Mouse (Mus musculus) cerebellum, postnatal 4 days (tissue): ENCODE results near the gene Cntnap1.

ENCODE experiments used
- DNase-seq, 2 experiments: peaks; one replicate each; pipeline ENCODE4 v3.0.0; 2022; ENCODE audit warnings: low spot score in 2 of 2, mixed read lengths in 1 of 2

The Cntnap1 gene

GRCm38 (mm10) chr11:101170811-101171610 is 688 bp downstream of the Cntnap1 start, which contains the start of gene Plekhh3:
Gene Plekhh3, minus strand, starts transcription at chr11:101171351.
- DNase-seq = peak; percentile 79 to 89

GRCm38 (mm10) chr11:101171721-101172433 is 1.6 kb downstream of the Cntnap1 start:
- no peak for DNase-seq

DNA sequence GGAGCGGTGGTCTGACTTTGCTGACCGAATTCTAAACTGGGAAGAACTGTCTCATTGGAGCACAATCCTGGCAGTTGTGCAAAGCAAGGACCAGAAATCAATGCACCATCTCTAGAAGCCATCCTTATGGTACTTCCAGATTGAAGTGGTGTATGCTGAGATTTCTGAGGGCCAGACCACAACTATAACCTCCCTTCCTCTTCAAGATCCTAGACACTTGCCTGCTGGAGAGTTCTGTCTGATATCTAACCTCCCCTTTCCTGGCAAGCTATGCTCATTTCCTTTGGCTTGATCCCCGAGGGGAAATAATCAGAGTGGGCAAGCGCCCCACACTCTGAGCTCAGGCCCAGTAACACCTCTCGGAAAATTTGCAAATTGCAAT is 2.1 kb downstream of the Cntnap1 start:
- DNase-seq = no peak

DNA sequence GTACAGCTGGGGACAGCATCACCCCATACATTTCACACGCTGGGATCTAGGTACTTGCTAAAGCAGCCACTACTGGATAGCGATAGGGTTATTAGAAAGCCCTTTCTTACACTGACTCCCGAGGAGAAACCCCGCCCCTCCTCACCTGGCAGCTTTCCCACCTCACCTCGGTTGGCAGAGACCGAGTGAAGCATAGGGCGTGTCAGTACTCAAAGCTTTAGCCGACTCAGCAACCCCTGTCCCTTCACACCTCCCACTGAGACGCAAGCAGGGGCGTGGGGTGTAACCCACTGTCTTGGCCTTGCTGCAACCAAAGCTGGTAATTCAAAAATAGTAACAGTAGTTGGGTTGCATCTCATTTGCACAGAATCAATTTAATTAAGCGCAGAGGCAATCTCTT is 2.8 kb downstream of the Cntnap1 start:
- DNase-seq = no peak

DNA sequence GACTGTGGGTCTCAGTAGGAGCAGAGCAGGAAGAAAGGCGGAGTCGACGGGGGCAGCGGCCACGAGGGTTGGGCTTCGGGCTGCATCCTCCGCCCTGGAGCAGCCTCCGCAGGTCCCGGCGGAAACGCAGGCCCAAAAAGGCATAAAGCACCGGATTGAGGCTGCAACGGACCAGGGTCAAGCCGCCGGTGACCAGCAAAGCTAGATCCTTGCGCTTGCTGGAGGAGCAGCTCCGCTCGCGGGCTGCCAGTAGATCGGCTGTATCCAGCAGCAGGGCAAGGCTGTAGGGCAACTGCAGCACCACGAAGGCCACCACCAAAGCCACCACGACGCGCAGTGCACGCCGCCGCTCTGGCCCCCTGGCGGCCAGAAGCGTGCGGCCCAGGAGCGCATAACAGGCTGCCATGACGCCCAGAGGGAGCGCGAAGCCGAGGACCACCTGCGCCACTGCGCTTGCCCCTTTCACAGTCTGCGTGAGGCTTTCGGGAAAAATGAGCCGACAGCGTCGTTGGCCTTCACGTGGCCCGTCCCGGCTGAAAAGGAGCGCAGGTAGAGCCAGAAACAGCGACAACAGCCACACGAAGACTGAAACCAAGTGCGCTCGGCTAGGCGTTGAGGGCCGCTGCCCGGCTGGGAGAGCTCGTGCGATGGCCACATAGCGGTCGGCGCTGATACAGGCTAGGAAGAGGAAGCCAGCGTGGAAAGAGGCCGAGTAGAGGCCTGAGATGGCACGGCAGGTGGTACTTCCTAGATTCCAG is 3.5 kb downstream of the Cntnap1 start:
- peak in 1 of 2 experiments; percentile 77 for DNase-seq

DNA sequence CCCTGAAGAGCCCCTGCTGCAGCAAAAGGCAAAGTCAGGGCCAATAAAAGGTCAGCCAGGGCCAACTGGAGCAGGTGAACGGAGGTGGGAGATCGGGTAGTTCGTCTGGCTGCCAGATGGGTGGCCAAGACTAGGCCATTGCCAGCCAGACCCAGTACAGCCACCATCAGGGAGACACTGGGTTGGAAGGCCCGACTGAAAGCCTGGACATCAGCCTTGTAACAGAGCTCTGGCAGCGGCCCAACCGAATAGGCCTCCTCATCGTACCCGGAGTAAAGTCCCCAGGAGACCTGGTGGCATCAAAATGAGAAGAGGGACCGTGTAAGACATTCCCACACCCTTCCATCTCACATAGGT is 4.0 kb downstream of the Cntnap1 start:
- DNase-seq = no peak

- no peak for DNase-seq
Measured at GRCm38 (mm10) chr11:101174851-101175628, 4.7 kb downstream of the Cntnap1 start, which contains the start of gene Ccr10. Gene Ccr10, minus strand, starts transcription at chr11:101175443.

- no peak for DNase-seq
Measured at GRCm38 (mm10) chr11:101175636-101176116, 5.4 kb downstream of the Cntnap1 start.

DNA sequence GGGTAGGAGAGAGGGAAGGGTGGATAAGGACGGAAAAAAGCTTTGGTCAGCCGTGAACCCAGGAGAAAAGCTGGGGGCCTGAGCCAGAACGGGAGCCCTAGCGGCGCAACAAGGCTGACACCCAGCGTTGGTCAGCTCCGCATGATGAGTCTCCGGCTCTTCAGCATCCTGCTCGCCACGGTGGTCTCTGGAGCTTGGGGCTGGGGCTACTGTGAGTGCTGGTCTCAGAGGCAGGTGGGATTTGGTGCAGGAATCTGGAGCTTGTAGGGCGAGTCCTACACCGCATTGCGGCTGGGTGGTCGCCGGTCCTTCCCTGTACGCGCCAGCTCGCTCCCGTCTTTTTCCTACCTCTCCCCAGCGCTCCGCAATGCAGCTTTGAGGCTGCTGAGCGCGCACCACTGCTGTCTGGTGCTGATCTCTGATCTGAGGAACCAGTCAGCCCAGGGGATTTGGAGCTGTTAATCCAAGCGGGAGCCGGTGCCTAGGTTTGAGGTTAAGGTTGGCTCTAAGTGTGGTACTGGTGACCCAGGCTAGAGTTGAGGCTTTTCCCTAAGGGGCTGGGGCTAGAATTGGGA is 5.9 kb downstream of the Cntnap1 start:
- no peak for DNase-seq

DNA sequence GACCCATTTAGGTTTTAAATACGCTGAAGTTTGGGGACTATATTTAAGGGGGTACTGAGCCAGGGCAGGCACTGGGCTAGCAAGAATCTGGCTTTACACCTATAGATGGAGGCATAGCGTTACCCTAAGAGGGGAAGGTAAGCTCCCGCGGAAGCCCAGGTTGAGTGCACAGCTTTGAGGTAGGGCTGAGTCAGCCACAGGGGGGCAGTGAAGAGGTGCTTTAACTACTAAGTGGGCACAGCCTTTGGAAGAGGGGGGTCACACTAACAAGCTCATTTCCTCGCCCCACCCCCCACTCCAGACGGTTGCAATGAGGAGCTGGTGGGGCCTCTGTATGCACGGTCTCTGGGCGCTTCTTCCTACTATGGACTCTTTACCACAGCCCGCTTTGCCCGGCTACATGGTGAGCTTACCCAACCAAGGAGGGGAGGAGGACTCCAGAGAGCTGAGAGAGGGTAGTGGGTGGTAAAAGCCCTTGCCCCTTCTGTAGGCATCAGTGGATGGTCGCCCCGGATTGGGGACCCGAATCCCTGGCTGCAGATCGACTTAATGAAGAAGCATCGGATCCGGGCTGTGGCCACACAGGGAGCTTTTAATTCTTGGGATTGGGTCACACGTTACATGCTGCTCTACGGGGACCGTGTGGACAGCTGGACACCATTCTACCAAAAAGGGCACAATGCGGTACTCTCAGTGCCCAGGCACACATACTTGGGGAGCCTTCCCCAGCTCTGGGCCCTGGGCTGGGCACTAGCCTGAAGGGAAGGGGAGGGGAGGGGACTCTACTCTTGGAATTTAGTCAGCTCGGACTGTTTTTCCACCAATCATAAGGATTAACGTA is 6.8 kb downstream of the Cntnap1 start:
- peak in 1 of 2 experiments; percentile 80 for DNase-seq

GRCm38 (mm10) chr11:101178061-101179058 is 8.0 kb downstream of the Cntnap1 start:
- no peak for DNase-seq

DNA sequence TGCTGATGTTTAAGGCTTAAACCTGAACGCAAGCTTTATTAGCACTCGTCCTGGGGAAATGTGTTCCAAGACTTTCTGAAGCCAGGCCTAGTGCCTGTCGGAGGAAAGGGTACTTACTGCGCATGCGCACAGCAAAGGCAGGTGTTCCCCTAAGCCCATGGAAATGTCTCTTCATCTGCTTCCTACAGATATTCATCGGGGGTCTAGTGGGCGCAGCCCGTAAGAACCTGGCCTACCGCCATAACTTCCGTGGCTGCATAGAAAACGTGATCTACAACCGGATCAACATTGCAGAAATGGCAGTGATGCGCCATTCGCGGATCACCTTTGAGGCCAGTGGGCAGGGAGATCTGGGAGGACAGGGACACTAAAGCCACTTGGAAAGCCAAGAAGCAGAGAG is 9.0 kb downstream of the Cntnap1 start:
- no peak for DNase-seq

- no peak for DNase-seq
Measured at GRCm38 (mm10) chr11:101180261-101180660, 9.9 kb downstream of the Cntnap1 start.

DNA sequence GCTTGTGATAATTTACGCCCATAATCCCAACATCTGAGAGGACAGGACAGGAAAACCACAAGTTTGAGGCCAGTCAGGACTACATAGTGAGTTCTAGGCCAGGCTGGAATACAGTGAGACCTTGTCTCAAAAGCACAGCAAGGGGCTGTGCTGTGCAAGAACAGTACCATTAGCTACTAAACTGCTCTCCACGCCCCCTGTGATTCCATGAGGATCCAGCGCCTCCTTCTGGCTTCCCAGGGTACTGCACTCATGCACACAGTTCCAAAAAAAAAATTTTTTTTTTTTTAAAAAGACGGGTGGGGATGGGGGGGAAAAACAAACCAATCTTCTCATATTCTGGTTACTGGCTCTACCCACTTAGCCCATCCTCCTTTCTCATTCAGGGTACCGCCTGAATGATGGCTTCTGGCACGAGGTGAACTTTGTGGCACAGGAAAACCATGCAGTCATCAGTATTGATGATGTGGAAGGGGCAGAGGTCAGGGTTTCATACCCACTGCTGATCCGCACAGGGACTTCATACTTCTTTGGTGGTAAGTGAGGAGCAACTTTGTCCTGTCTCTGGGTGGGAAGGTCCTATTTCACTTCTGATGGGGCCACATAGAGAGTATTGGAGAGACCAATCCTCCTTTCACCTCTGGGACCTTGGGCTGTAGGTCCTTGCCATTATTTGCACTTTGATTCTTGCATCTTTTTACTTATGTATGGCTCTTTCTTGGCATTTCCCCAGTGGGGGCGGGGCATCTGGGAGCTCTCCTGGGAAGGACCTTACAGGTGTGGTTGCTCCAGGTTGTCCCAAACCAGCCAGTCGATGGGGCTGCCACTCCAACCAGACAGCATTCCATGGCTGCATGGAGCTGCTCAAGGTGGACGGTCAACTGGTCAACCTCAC is 10.8 kb downstream of the Cntnap1 start:
- peak; percentile 62 to 76 for DNase-seq

- DNase-seq = no peak
Measured at GRCm38 (mm10) chr11:101181961-101182360, 11.6 kb downstream of the Cntnap1 start.

GRCm38 (mm10) chr11:101182771-101183517 is 12.6 kb downstream of the Cntnap1 start:
- DNase-seq = no peak

GRCm38 (mm10) chr11:101184984-101185383 is 14.7 kb downstream of the Cntnap1 start:
- no peak for DNase-seq
